Mouse (Mus musculus) heart, embryonic 14.5 days (tissue): Measurements from ENCODE around the gene Ets2. TPM values are rescaled to one million over a fixed set of nuclear protein-coding genes. Genes with fewer than 3 reads are reported as not detected.

Experiments used
- ATAC-seq: fragments of 200-750 bp; cut with Nextera tagmentation; 2 replicates; pipeline ENCODE4 v1.8.0; 2017; ENCODE audit warnings: low read depth, moderate TSS enrichment; ENCODE audit not compliant: insufficient number of reproducible peaks, insufficient read depth, low FRiP score
- H3K27ac ChIP-seq, 2 experiments: fragments of 200-500 bp in 1 of 2; fragments of 300-500 bp in 1 of 2; sonication (generic) in 1 of 2; replicated peaks in 1 of 2; 2 replicates each; pipeline ENCODE4 v1.5.1; 2012 to 2014; ENCODE audit warnings: low read depth in 2 of 2, low read length in 2 of 2, control low read depth in 1 of 2, mild to moderate bottlenecking in 1 of 2, mixed read lengths in 1 of 2; ENCODE audit not compliant: control insufficient read depth in 1 of 2, insufficient read depth in 1 of 2
- H3K27me3 ChIP-seq: fragments of 300-500 bp; sonication (generic); 2 replicates; pipeline ENCODE4 v1.6.1; 2014; ENCODE audit warnings: mild to moderate bottlenecking, low read length, control low read depth; ENCODE audit not compliant: control insufficient read depth, insufficient read depth
- H3K36me3 ChIP-seq: fragments of 300-500 bp; sonication (generic); 2 replicates; pipeline ENCODE4 v1.6.1; 2014; ENCODE audit warnings: mild to moderate bottlenecking, control low read depth, low read length, mixed read lengths; ENCODE audit not compliant: control insufficient read depth, insufficient read depth
- H3K4me1 ChIP-seq, 2 experiments: fragments of 200-500 bp in 1 of 2; fragments of 300-500 bp in 1 of 2; sonication (generic) in 1 of 2; 2 replicates each; pipeline ENCODE4 v1.6.1; 2012 to 2014; ENCODE audit warnings: low read length in 2 of 2, control low read depth in 1 of 2, mixed read lengths in 1 of 2; ENCODE audit not compliant: control insufficient read depth in 2 of 2, insufficient read depth in 2 of 2
- H3K4me2 ChIP-seq: fragments of 300-500 bp; sonication (generic); 2 replicates; pipeline ENCODE4 v1.6.1; 2014; ENCODE audit warnings: mild to moderate bottlenecking, low read length
- H3K4me3 ChIP-seq, 2 experiments: fragments of 200-500 bp in 1 of 2; fragments of 300-500 bp in 1 of 2; sonication (generic) in 1 of 2; 2 replicates each; pipeline ENCODE4 v1.5.1; 2012 to 2014; ENCODE audit warnings: low read length in 2 of 2, mild to moderate bottlenecking in 2 of 2, control low read depth in 1 of 2, low read depth in 1 of 2, moderate library complexity in 1 of 2; ENCODE audit not compliant: control insufficient read depth in 1 of 2, insufficient read depth in 1 of 2
- H3K9ac ChIP-seq: fragments of 300-500 bp; sonication (generic); 2 replicates; pipeline ENCODE4 v1.6.1; 2014; ENCODE audit warnings: mild to moderate bottlenecking, low read length
- H3K9me3 ChIP-seq: fragments of 300-500 bp; sonication (generic); 2 replicates; pipeline ENCODE4 v1.6.1; 2016; ENCODE audit warnings: low read length, control low read depth; ENCODE audit not compliant: control insufficient read depth
- WGBS: fragments of 180-500 bp; shearing (Covaris S2); extraction: QIAGEN DNeasy Blood & Tissue Kit; methylation state at CpG from one replicate; pipeline ENCODE4 v1.1.7; 2014; 5-methylcytosine and 5-hydroxymethylcytosine counted together
- polyA plus RNA-seq: library from polyadenylated mRNA; unstranded; fragments of >200 nt; fragmentation: Nextera tagmentation; extraction: Ambion mirVana; gene quantifications from 2 replicates; pipeline ENCODE4 v1.2.1, GENCODE M21; 2014

Gene Ets2
- polyA plus RNA-seq, 1 experiment from 2014 or later = 46.1 TPM

DNA sequence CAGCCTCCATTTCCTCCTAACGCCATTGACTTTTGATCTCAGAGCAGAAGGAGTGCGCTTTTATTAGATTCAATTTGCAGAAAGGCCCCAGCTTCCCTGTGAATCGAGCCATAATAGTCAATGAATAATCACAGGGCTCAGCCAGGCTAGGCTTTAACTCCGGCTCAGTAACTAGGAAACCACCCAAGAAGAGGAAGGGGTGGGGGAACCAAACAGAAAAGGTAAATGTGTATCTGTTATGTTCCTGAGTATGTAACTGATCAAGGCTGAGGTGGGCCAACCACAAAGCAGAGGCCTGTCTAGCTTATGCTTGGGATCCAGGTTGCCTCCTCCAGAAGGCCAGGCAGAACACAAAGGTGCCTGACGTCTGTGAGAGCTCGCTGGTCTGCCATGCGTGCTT lies 1.7 kb upstream of the Ets2 start:
- Histone ChIP-seq H3K4me3 (no peak overlapping the region), H3K9me3 (no peaks in the 10 kb centered on the region), H3K4me2 (no peak overlapping the region), H3K27ac (no peak overlapping the region), H3K27me3 (no peaks in the 10 kb centered on the region), H3K4me1 (peaks cover 12 to 14% of the 10 kb centered on the region in 2 experiments), H3K9ac (no peak overlapping the region), H3K36me3 (no peaks in the 10 kb centered on the region)
- ATAC-seq = no peak
- WGBS = 81% methylated on average over 7 of the region's 7 CpGs

DNA sequence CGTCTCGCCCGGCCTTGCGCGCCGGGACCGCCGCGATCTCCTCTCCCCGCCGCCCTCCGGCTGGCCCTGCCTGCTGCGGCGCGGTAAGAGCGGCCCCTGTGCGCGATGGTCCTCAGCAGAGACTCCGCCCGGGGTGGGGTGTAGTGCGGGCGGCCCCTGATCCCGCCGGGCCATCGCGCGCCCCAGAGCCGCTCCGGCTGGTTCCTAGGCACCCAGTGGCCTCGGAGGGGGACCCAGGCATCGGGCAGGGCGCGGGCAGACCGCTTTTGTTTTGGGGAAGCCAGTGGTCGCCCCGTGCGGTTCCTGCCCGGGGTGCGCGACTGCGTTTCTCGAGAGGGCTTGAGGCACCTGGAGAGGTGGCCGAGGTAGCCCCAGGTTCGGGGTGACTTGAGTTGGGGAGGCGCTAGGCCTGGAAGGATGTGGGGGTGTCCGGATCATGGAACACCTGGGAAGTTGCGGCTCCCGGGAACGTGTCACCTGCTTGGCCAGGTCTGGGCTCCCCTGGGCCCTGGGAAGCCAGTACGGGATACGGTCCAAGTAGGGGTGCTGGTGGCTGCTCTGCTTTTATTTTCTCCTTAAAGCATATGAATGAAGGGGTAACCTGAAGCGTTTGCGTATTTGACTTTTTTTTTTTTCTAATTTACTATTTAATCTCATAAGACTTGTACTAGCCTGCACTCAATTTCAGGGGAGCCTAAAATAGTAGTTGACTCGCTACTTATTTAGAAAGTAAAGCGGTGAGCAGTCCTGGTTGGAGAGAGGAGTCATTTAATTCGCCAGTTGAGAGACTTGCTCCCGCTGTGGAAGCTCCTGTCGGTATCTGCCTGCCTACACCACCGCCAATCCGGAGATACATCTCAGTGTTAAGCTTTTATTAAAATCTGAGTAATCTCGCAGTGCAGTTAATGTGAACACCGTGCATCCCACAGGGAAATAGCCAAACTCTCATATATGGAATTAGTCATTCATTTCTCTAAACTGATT lies 979 bp downstream of the Ets2 start:
- H3K9ac ChIP-seq = peak overlapping the region; percentile 93
- peaks cover 19 to 22% of the 10 kb centered on the region in 2 experiments for H3K4me1 ChIP-seq
- 1% methylated on average over 61 of the region's 62 CpGs for WGBS
- H3K4me2 ChIP-seq = peak overlapping the region; percentile 73
- H3K4me3 ChIP-seq = peak overlapping the region; percentile 79 to 88
- peak; percentile 68 for ATAC-seq
- peak overlapping the region; percentile 90 to 91 for H3K27ac ChIP-seq
- no peaks in the 10 kb centered on the region for H3K9me3 ChIP-seq
- H3K36me3 ChIP-seq = peaks cover 13% of the 10 kb centered on the region
- no peaks in the 10 kb centered on the region for H3K27me3 ChIP-seq

DNA sequence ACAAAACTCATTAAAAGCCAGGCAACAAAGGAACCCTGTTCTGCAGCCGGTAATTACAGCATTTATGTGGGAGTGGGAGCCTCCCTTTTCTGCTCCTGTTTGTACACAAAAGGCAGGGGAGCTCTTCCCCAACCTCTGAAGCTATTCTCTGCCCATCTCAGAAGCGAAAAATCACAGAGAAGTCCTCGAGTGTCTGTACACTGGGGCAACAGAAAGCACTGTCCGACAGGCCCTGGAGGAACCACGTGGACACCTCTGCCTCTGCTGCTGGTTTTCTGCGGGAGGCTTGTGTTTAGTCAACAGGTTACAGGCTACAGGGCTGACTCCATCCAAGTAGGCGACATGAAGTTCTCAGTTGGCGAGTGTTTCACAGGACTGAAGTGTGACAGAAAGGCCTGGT lies 2.1 kb downstream of the Ets2 start:
- H3K4me3 ChIP-seq = peak overlapping the region; percentile 37 to 79
- no peaks in the 10 kb centered on the region for H3K27me3 ChIP-seq
- peak overlapping the region; percentile 71 to 79 for H3K27ac ChIP-seq
- ATAC-seq = no peak
- H3K9ac ChIP-seq = peak overlapping the region; percentile 66
- H3K4me1 ChIP-seq = peaks cover 19 to 30% of the 10 kb centered on the region in 2 experiments
- H3K36me3 ChIP-seq = peaks cover 23% of the 10 kb centered on the region
- no peaks in the 10 kb centered on the region for H3K9me3 ChIP-seq
- 27% methylated on average over 8 of the region's 8 CpGs for WGBS
- peak overlapping the region; percentile 73 for H3K4me2 ChIP-seq

DNA sequence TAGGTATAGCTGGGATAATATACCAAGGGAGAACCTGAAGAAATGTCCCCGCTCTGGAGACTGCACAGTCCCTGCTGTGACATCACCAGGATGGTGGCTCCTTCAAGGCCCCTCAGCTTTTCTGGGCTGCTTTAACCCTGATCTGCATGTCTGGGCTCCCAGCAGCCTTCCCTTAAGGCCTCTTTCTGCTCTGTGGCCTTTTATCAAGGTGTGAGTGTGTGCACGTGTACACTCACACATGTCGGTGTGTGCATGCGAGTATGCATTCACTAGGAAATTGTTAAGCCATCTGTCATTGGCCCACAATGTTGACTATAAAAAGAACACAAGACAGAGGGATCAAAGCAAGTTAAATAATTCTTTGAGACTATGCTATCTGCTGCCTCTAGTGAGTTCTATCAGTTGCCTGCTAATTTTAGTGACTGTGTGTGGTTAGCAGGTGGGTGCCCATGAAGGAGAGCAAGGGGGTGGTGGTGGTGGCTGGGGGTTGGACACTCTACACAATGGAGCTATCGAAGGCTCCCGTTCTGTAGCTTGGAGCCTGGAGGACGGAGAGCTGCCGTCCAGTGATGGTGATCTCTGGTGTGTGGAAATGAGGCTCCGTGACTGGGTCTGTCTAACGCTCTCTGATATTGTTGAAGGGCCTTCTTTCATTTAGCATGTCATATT lies 2.9 kb downstream of the Ets2 start:
- Histone ChIP-seq H3K27ac (peak overlapping the region; percentile 71 to 79), H3K4me3 (peak overlapping the region; percentile 37 to 79), H3K9ac (peak overlapping the region; percentile 66), H3K27me3 (no peaks in the 10 kb centered on the region), H3K4me2 (peak overlapping the region; percentile 73), H3K36me3 (peaks cover 30% of the 10 kb centered on the region), H3K4me1 (peaks cover 19 to 30% of the 10 kb centered on the region in 2 experiments), H3K9me3 (no peaks in the 10 kb centered on the region)
- no peak for ATAC-seq
- WGBS = 21% methylated on average over 10 of the region's 10 CpGs

DNA sequence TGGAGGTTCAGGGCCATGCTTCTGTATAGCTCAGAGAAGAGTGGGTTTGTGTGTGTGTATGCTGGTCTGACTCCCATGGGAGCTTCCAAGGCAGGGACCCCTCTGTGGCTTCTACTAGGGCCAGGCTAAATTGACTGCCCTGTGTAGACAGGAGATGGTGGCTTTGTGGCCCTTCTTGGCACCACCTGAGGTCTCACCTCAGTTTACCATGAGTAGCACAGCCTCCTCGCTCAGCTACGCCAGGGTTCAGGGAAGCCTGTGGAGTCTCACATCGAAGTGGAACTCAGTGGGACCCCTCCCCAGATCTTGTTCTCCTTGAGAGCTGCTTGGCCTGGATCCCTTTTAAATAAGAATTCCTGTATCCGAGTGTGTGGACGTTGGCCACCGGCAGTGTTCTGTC lies 3.9 kb downstream of the Ets2 start:
- H3K4me1 ChIP-seq = peaks cover 19 to 32% of the 10 kb centered on the region in 2 experiments
- peak overlapping the region; percentile 9 to 79 for H3K27ac ChIP-seq
- H3K4me3 ChIP-seq = peak overlapping the region; percentile 15 to 79; a peak in 3 of 4 replicates
- WGBS = 90% methylated on average over 6 of the region's 6 CpGs
- H3K4me2 ChIP-seq = peak overlapping the region; percentile 73
- H3K9me3 ChIP-seq = no peaks in the 10 kb centered on the region
- peaks cover 40% of the 10 kb centered on the region for H3K36me3 ChIP-seq
- no peak for ATAC-seq
- peak overlapping the region; percentile 66 for H3K9ac ChIP-seq
- H3K27me3 ChIP-seq = no peaks in the 10 kb centered on the region

DNA sequence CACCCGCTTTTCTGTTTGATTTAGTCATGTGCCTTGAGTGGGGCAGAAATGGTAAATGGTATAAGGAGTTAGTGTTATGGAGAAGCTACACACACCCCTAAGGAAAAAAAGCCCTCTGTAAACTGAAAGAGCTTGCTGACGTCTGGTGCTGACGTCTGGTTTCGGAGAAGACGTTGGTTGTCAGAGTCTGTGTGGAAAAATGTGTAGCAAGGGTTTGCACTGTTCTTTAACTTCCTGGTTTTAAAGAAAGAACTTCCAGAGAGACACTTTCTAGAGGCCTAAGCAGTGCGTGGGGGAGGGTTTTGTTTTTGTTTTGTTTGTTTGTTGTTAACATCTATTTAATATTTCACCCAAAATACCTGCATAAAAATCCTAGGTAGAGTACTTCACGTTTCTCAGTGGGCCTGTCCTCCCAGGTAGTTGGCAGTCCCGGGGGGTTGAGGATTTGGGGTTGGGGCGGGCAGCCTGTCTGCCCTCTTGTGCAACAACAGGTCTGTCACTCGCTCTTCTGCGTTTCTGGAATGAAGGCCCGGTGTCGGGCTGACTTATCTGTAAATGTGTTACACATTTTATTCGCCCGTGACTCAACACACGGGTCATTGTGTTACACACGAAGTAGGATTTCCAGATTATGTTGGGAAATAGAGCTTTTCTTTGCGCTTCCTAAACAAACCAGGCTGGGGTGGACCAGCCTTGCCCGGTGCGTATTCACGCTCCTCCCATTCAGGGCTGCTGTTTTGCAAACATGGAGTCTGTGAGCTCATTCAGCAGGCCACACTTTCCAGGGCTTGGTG lies 6.5 kb downstream of the Ets2 start:
- WGBS = 56% methylated on average over 21 of the region's 21 CpGs
- Histone ChIP-seq H3K4me2 (peak overlapping the region; percentile 40), H3K4me1 (peaks cover 16 to 35% of the 10 kb centered on the region in 2 experiments), H3K27ac (peak overlapping the region; percentile 2 to 57; a peak in 2 of 4 replicates), H3K36me3 (peaks cover 61% of the 10 kb centered on the region), H3K27me3 (no peaks in the 10 kb centered on the region), H3K4me3 (no peak overlapping the region; a peak in 1 of 4 replicates), H3K9me3 (no peaks in the 10 kb centered on the region), H3K9ac (peak overlapping the region; percentile 38)
- ATAC-seq = no peak

DNA sequence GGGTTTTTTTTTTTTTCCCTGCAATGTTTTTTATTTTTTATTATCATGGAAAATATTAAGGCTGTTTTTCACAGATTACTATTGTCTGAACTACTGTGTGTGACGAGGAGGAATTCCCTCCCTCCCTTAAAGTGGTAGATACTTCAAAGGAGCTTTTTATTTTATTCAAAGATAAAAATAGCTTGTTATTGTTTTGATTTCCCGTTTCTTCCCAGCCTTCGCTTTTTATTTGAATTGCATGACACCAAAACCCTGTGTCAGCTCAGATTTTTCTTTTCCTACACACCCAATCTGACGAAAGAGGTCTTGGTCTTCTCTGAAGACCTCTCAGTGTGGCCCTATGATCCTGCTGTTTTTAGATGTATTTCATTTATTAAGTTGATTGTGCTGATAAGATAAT lies 7.3 kb downstream of the Ets2 start:
- Histone ChIP-seq H3K36me3 (peaks cover 69% of the 10 kb centered on the region), H3K27ac (no peak overlapping the region; a peak in 1 of 4 replicates), H3K4me1 (peaks cover 12 to 32% of the 10 kb centered on the region in 2 experiments), H3K4me3 (no peak overlapping the region), H3K9ac (no peak overlapping the region), H3K27me3 (no peaks in the 10 kb centered on the region), H3K4me2 (no peak overlapping the region), H3K9me3 (no peaks in the 10 kb centered on the region)
- 67% methylated on average over 4 of the region's 4 CpGs for WGBS
- no peak for ATAC-seq
